Mouse (Mus musculus) forebrain, embryonic 14.5 days (tissue): ENCODE results near the gene Bcar3. TPM values are rescaled to one million over a fixed set of nuclear protein-coding genes. Genes with fewer than 3 reads are reported as not detected.

Source experiments
- ATAC-seq: fragments of 200-750 bp; cut with Nextera tagmentation; 2 replicates; pipeline ENCODE4 v1.8.0; 2017; ENCODE audit warnings: mild to moderate bottlenecking, moderate library complexity
- DNase-seq: peaks from one replicate; pipeline ENCODE4 v3.0.0-alpha.2; 2015; ENCODE audit warnings: low spot score
- H3K27ac ChIP-seq: fragments of 300-500 bp; sonication (generic); 2 replicates; pipeline ENCODE4 v1.5.1; 2014; ENCODE audit warnings: low read depth, mild to moderate bottlenecking, control low read depth, low read length, moderate library complexity
- H3K27me3 ChIP-seq: fragments of 300-500 bp; sonication (generic); replicated peaks from 2 replicates; pipeline ENCODE4 v1.6.1; 2014; ENCODE audit warnings: low read length, control low read depth, mixed read lengths; ENCODE audit not compliant: control insufficient read depth, insufficient read depth
- H3K36me3 ChIP-seq: fragments of 300-500 bp; sonication (generic); 2 replicates; pipeline ENCODE4 v1.6.1; 2014; ENCODE audit warnings: low read length, control low read depth; ENCODE audit not compliant: control insufficient read depth, insufficient read depth
- H3K4me1 ChIP-seq: fragments of 300-500 bp; sonication (generic); 2 replicates; pipeline ENCODE4 v1.6.1; 2014; ENCODE audit warnings: antibody characterized with exemption, low read length, control low read depth; ENCODE audit not compliant: control insufficient read depth, insufficient read depth
- H3K4me2 ChIP-seq: fragments of 300-500 bp; sonication (generic); 2 replicates; pipeline ENCODE4 v1.6.1; 2014; ENCODE audit warnings: mild to moderate bottlenecking, control low read depth, low read length
- H3K4me3 ChIP-seq: fragments of 300-500 bp; sonication (generic); 2 replicates; pipeline ENCODE4 v1.5.1; 2014; ENCODE audit warnings: low read depth, low read length, control low read depth
- H3K9ac ChIP-seq: fragments of 300-500 bp; sonication (generic); 2 replicates; pipeline ENCODE4 v1.6.1; 2014; ENCODE audit warnings: mild to moderate bottlenecking, low read length, control low read depth, moderate library complexity
- H3K9me3 ChIP-seq: fragments of 300-500 bp; sonication (generic); replicated peaks from 2 replicates; pipeline ENCODE4 v1.6.1; 2016; ENCODE audit warnings: low read length, control low read depth, mixed read lengths; ENCODE audit not compliant: control insufficient read depth
- WGBS: fragments of 180-500 bp; shearing (Covaris S2); extraction: QIAGEN DNeasy Blood & Tissue Kit; methylation state at CpG from one replicate; pipeline ENCODE4 v1.1.7; 2014; 5-methylcytosine and 5-hydroxymethylcytosine counted together
- polyA plus RNA-seq: library from polyadenylated mRNA; unstranded; fragments of >200 nt; fragmentation: Nextera tagmentation; extraction: Ambion mirVana; gene quantifications from 2 replicates; pipeline ENCODE4 v1.2.1, GENCODE M21; 2014

Gene Bcar3
- polyA plus RNA-seq, 1 experiment from 2014 or later, result 4.2 TPM

- Histone ChIP-seq H3K9me3 (no peaks in the 10 kb centered on the region), H3K4me1 (no peaks in the 10 kb centered on the region), H3K4me3 (no peak overlapping the region), H3K9ac (no peak overlapping the region), H3K27me3 (no peaks in the 10 kb centered on the region), H3K36me3 (no peaks in the 10 kb centered on the region), H3K4me2 (no peak overlapping the region), H3K27ac (no peak overlapping the region)
- no peak for ATAC-seq
- 94% methylated on average over 12 of the region's 12 CpGs for WGBS
- no peak for DNase-seq
Observed at GRCm38 (mm10) chr3:122393836-122394374, 100.0 kb downstream of the Bcar3 start.

GRCm38 (mm10) chr3:122396957-122397356, 103.0 kb downstream of the Bcar3 start:
- ATAC-seq, result no peak
- WGBS, result 94% methylated on average over 4 of the region's 4 CpGs
- no peaks in the 10 kb centered on the region for H3K4me1 ChIP-seq

DNA sequence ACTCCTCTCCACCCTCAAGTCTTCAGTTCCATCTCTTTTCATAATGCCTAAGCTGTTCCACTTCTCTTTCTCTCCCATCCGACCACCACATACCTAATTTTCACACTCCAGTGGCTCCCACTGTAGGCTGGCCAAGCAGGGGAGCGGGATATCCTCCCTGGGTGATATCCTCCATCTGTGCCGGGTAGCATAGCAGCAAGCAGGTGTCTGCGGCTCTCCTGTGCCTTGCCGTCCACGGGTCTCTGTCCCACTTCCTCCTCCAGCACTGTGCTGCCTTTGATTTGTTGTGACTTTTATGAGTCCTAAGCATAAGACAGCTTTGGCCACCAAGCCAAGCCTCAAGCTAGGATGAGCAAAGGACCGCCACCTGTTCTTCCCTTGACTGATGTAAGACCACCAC, 103.5 kb downstream of the Bcar3 start:
- Histone ChIP-seq H3K4me1 (no peaks in the 10 kb centered on the region), H3K36me3 (no peaks in the 10 kb centered on the region), H3K9me3 (no peaks in the 10 kb centered on the region), H3K4me2 (no peak overlapping the region), H3K4me3 (no peak overlapping the region), H3K27ac (no peak overlapping the region), H3K9ac (no peak overlapping the region), H3K27me3 (no peaks in the 10 kb centered on the region)
- DNase-seq, result no peak
- no peak for ATAC-seq
- WGBS, result 82% methylated on average over 7 of the region's 7 CpGs

More at GRCm38 (mm10) chr3:122396957-122397356, 103.0 kb downstream of the Bcar3 start:
- H3K9me3 ChIP-seq, result no peaks in the 10 kb centered on the region
- H3K27ac ChIP-seq, result no peak overlapping the region
- no peaks in the 10 kb centered on the region for H3K27me3 ChIP-seq
- H3K4me3 ChIP-seq, result no peak overlapping the region
- no peak for DNase-seq
- no peaks in the 10 kb centered on the region for H3K36me3 ChIP-seq
- H3K9ac ChIP-seq, result no peak overlapping the region
- no peak overlapping the region for H3K4me2 ChIP-seq

- H3K9ac ChIP-seq, result no peak overlapping the region
- H3K9me3 ChIP-seq, result no peaks in the 10 kb centered on the region
- no peaks in the 10 kb centered on the region for H3K4me1 ChIP-seq
- H3K27me3 ChIP-seq, result no peaks in the 10 kb centered on the region
- WGBS, result 96% methylated on average over 2 of the region's 2 CpGs
- no peaks in the 10 kb centered on the region for H3K36me3 ChIP-seq
- ATAC-seq (no peak), DNase-seq (no peak)
- H3K4me2 ChIP-seq, result no peak overlapping the region
- H3K4me3 ChIP-seq, result no peak overlapping the region
- H3K27ac ChIP-seq, result no peak overlapping the region
Observed at GRCm38 (mm10) chr3:122401011-122401410, 107.1 kb downstream of the Bcar3 start.

DNA sequence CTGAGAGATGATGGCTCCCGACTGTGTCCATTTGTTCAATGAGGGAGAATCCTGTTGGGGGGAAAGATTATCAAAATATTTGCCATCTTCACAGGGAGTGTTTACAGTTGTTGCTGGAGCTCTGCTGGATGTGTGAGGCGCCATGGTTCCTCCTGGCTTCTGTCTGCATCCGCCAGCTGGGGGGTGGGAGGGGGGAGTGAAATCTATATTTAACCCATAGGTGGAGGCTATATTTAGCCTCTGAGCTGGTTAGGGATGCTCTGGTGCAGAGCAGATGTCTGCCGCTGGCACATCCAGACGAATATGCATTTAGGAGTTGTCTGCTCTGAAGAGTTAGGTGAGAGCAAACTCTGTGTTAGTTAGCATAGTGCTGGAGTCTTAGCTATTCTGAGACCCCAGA, 108.2 kb downstream of the Bcar3 start:
- H3K4me3 ChIP-seq, result no peak overlapping the region
- 82% methylated on average over 5 of the region's 5 CpGs for WGBS
- no peaks in the 10 kb centered on the region for H3K9me3 ChIP-seq
- DNase-seq (no peak), ATAC-seq (no peak)
- no peaks in the 10 kb centered on the region for H3K36me3 ChIP-seq
- no peak overlapping the region for H3K27ac ChIP-seq
- H3K4me2 ChIP-seq, result no peak overlapping the region
- H3K9ac ChIP-seq, result no peak overlapping the region
- H3K27me3 ChIP-seq, result no peaks in the 10 kb centered on the region
- H3K4me1 ChIP-seq, result no peaks in the 10 kb centered on the region

- no peak for ATAC-seq
- Histone ChIP-seq H3K36me3 (no peaks in the 10 kb centered on the region), H3K4me3 (no peak overlapping the region), H3K27ac (no peak overlapping the region), H3K4me1 (no peaks in the 10 kb centered on the region), H3K27me3 (no peaks in the 10 kb centered on the region), H3K4me2 (no peak overlapping the region), H3K9me3 (no peaks in the 10 kb centered on the region), H3K9ac (no peak overlapping the region)
- DNase-seq, result no peak
- WGBS, result 90% methylated on average over 9 of the region's 9 CpGs
Observed at GRCm38 (mm10) chr3:122403860-122404557, 110.1 kb downstream of the Bcar3 start.

- ATAC-seq (no peak), DNase-seq (no peak)
- no peak overlapping the region for H3K27ac ChIP-seq
- H3K4me3 ChIP-seq, result no peak overlapping the region
- no peak overlapping the region for H3K4me2 ChIP-seq
- no peak overlapping the region for H3K9ac ChIP-seq
- no peaks in the 10 kb centered on the region for H3K27me3 ChIP-seq
- H3K9me3 ChIP-seq, result no peaks in the 10 kb centered on the region
- no peaks in the 10 kb centered on the region for H3K36me3 ChIP-seq
- 78% methylated on average over 8 of the region's 8 CpGs for WGBS
- no peaks in the 10 kb centered on the region for H3K4me1 ChIP-seq
Observed at GRCm38 (mm10) chr3:122405203-122405956, 111.4 kb downstream of the Bcar3 start.

DNA sequence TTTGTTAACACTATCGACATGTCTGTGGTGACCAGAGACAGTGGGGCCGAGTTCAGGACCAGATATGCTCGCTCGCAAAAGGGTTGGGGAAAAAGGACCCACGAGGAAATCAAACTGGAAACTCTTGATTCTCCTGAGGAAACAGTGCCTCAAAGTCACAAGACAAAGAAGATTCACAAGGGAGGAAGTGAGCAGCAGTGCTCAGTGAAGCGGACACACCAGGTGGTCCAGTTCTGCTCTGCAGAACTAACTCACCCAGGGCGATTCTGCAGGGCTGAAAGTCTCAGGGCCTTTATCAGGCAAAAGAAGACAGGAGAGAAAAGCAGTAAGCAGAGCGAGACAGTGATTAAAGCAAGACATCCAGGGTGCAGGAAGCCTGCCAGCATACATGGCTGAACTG, 112.5 kb downstream of the Bcar3 start:
- ATAC-seq (no peak), DNase-seq (no peak)
- H3K27ac ChIP-seq, result no peak overlapping the region
- WGBS, result 64% methylated on average over 8 of the region's 8 CpGs
- H3K4me1 ChIP-seq, result no peaks in the 10 kb centered on the region
- no peaks in the 10 kb centered on the region for H3K27me3 ChIP-seq
- no peak overlapping the region for H3K4me3 ChIP-seq
- H3K36me3 ChIP-seq, result no peaks in the 10 kb centered on the region
- H3K4me2 ChIP-seq, result no peak overlapping the region
- no peaks in the 10 kb centered on the region for H3K9me3 ChIP-seq
- no peak overlapping the region for H3K9ac ChIP-seq

DNA sequence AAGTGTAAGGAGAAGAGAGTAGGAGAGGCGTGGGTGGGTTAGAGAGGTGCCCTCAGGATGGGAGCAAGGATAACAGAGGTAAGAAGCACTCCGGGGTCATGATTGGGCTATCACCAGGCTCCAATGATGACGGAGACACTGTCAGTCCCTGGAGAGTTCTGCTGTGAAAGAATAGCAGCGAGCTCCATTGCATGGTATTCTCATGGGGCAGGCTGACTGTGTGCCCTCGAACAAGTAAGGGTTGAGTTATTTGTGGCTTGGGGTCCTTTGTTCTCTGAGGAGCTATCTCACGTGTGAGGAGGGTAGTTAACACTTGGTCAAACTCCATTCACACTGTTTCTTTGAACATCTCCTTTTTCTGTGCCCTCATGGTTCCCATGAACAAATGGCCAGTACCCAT, 113.8 kb downstream of the Bcar3 start:
- 84% methylated on average over 6 of the region's 6 CpGs for WGBS
- Histone ChIP-seq H3K36me3 (no peaks in the 10 kb centered on the region), H3K4me1 (no peaks in the 10 kb centered on the region), H3K4me2 (no peak overlapping the region), H3K9ac (no peak overlapping the region), H3K27ac (no peak overlapping the region), H3K9me3 (no peaks in the 10 kb centered on the region), H3K27me3 (no peaks in the 10 kb centered on the region), H3K4me3 (no peak overlapping the region)
- ATAC-seq (no peak), DNase-seq (no peak)
